Mouse (Mus musculus) liver, embryonic 14.5 days (tissue): ENCODE measurements around the gene Slc13a5. TPM values are rescaled to one million over a fixed set of nuclear protein-coding genes. Genes with fewer than 3 reads are reported as not detected.

Source experiments
- ATAC-seq: fragments of 200-750 bp; cut with Nextera tagmentation; 2 replicates; pipeline ENCODE4 v1.8.0; 2017; ENCODE audit warnings: moderate number of reproducible peaks, mild to moderate bottlenecking, moderate library complexity; ENCODE audit not compliant: insufficient read depth
- DNase-seq, 3 experiments: peaks; one replicate each; pipeline ENCODE4 v3.0.0-alpha.2; 2012 to 2013; ENCODE audit warnings: low read depth in 3 of 3, low spot score in 3 of 3
- H3K27ac ChIP-seq: fragments of 300-500 bp; sonication (generic); 2 replicates; pipeline ENCODE4 v1.5.1; 2014; ENCODE audit warnings: moderate library complexity, mild to moderate bottlenecking, control low read depth, inconsistent platforms
- H3K27me3 ChIP-seq: fragments of 300-500 bp; sonication (generic); 2 replicates; pipeline ENCODE4 v1.6.1; 2014; ENCODE audit warnings: mild to moderate bottlenecking, low read length, moderate library complexity; ENCODE audit not compliant: control insufficient read depth, insufficient read depth
- H3K36me3 ChIP-seq: fragments of 300-500 bp; sonication (generic); replicated peaks from 2 replicates; pipeline ENCODE4 v1.6.1; 2014; ENCODE audit warnings: low read depth; ENCODE audit not compliant: control insufficient read depth, insufficient read depth
- H3K4me1 ChIP-seq, 2 experiments: fragments of 200-500 bp in 1 of 2; fragments of 300-500 bp in 1 of 2; sonication (generic) in 1 of 2; replicated peaks; 2 replicates each; pipeline ENCODE4 v1.6.1; 2012 to 2014; ENCODE audit warnings: antibody characterized with exemption in 1 of 2, inconsistent platforms in 1 of 2, low read length in 1 of 2; ENCODE audit not compliant: control insufficient read depth in 2 of 2, insufficient read depth in 2 of 2
- H3K4me2 ChIP-seq: fragments of 300-500 bp; sonication (generic); 2 replicates; pipeline ENCODE4 v1.6.1; 2014; ENCODE audit warnings: low read depth, mild to moderate bottlenecking, control low read depth, moderate library complexity
- H3K4me3 ChIP-seq, 2 experiments: fragments of 200-500 bp in 1 of 2; fragments of 300-500 bp in 1 of 2; sonication (generic) in 1 of 2; 2 replicates each; pipeline ENCODE4 v1.5.1; 2012 to 2014; ENCODE audit warnings: low read depth in 2 of 2, low read length in 2 of 2, mild to moderate bottlenecking in 2 of 2, control low read depth in 1 of 2, inconsistent platforms in 1 of 2, moderate library complexity in 1 of 2; ENCODE audit not compliant: insufficient read depth in 1 of 2
- H3K9ac ChIP-seq: fragments of 300-500 bp; sonication (generic); replicated peaks from 2 replicates; pipeline ENCODE4 v1.6.1; 2014; ENCODE audit warnings: mild to moderate bottlenecking, control low read depth, moderate library complexity
- H3K9me3 ChIP-seq: fragments of 300-500 bp; sonication (generic); 2 replicates; pipeline ENCODE4 v1.6.1; 2016; ENCODE audit warnings: low read length, mixed read lengths; ENCODE audit not compliant: control insufficient read depth
- CTCF ChIP-seq: IDR thresholded peaks from 2 replicates; pipeline ENCODE4 v1.5.1; 2016; ENCODE audit warnings: antibody characterized with exemption, low read depth, control low read depth
- EP300 ChIP-seq: IDR thresholded peaks from 2 replicates; pipeline ENCODE4 v1.6.1; 2016; ENCODE audit warnings: antibody characterized with exemption, low read depth
- WGBS: fragments of 180-500 bp; shearing (Covaris S2); extraction: QIAGEN DNeasy Blood & Tissue Kit; methylation state at CpG from one replicate; pipeline ENCODE4 v1.1.7; 2014; ENCODE audit not compliant: insufficient replicate concordance; 5-methylcytosine and 5-hydroxymethylcytosine counted together
- polyA plus RNA-seq, 2 experiments: library from polyadenylated mRNA; depleted of rRNA in 1 of 2; stranded (reverse) in 1 of 2; unstranded in 1 of 2; fragments of >200 nt; fragmentation: Nextera tagmentation in 1 of 2; extraction: Ambion mirVana in 1 of 2; gene quantifications; 2 replicates each; pipeline versions ENCODE4 v1.2.1 to v1.2.3; 2012 to 2014

Slc13a5 gene
- polyA plus RNA-seq, 2 experiments: not detected

- H3K4me3 ChIP-seq: no peak overlapping the region
- no peaks in the 10 kb centered on the region for H3K4me1 ChIP-seq
- no peak for TF ChIP-seq EP300
- no peak for TF ChIP-seq CTCF
- ATAC-seq: no peak
- no peak overlapping the region for H3K27ac ChIP-seq
- WGBS: 42% methylated on average over 2 of the region's 2 CpGs
- no peak overlapping the region for H3K9ac ChIP-seq
- no peaks in the 10 kb centered on the region for H3K36me3 ChIP-seq
- no peaks in the 10 kb centered on the region for H3K27me3 ChIP-seq
- H3K9me3 ChIP-seq: no peaks in the 10 kb centered on the region
- no peak overlapping the region for H3K4me2 ChIP-seq
- no peak for DNase-seq
Measured at GRCm38 (mm10) chr11:72256441-72256840, 10.6 kb downstream of the Slc13a5 start.

GRCm38 (mm10) chr11:72255629-72256028 lies 11.4 kb downstream of the Slc13a5 start:
- ATAC-seq: no peak
- Histone ChIP-seq H3K4me3 (no peak overlapping the region), H3K4me1 (no peaks in the 10 kb centered on the region), H3K4me2 (no peak overlapping the region), H3K27me3 (no peaks in the 10 kb centered on the region; the same call in 1 of the 2 replicates), H3K36me3 (no peaks in the 10 kb centered on the region), H3K9me3 (no peaks in the 10 kb centered on the region), H3K27ac (no peak overlapping the region), H3K9ac (no peak overlapping the region)
- TF ChIP-seq EP300 (no peak), CTCF (no peak)
- WGBS: 75% methylated on average over 4 of the region's 4 CpGs
- no peak for DNase-seq

GRCm38 (mm10) chr11:72245196-72245753 lies 21.7 kb downstream of the Slc13a5 start:
- TF ChIP-seq CTCF (no peak), EP300 (no peak)
- WGBS: 63% methylated on average over 8 of the region's 8 CpGs
- ATAC-seq (no peak), DNase-seq (no peak)
- Histone ChIP-seq H3K27ac (no peak overlapping the region), H3K9me3 (no peaks in the 10 kb centered on the region), H3K4me2 (no peak overlapping the region), H3K36me3 (no peaks in the 10 kb centered on the region), H3K27me3 (no peaks in the 10 kb centered on the region; the same call in 1 of the 2 replicates), H3K4me1 (no peaks in the 10 kb centered on the region), H3K4me3 (no peak overlapping the region), H3K9ac (no peak overlapping the region)

- DNase-seq (no peak), ATAC-seq (no peak)
- Histone ChIP-seq H3K36me3 (no peaks in the 10 kb centered on the region), H3K4me3 (no peak overlapping the region), H3K4me2 (no peak overlapping the region), H3K9ac (no peak overlapping the region), H3K27me3 (no peaks in the 10 kb centered on the region), H3K4me1 (no peaks in the 10 kb centered on the region), H3K9me3 (no peaks in the 10 kb centered on the region), H3K27ac (no peak overlapping the region)
- TF ChIP-seq EP300: no peak
- no peak for TF ChIP-seq CTCF
- WGBS: 47% methylated on average over 4 of the region's 4 CpGs
Measured at GRCm38 (mm10) chr11:72240062-72240860, 26.8 kb downstream of the Slc13a5 start.

GRCm38 (mm10) chr11:72234013-72234412 lies 33.0 kb downstream of the Slc13a5 start:
- no peak overlapping the region for H3K9ac ChIP-seq
- no peak overlapping the region for H3K27ac ChIP-seq
- no peak for TF ChIP-seq CTCF
- no peak for TF ChIP-seq EP300
- H3K4me2 ChIP-seq: no peak overlapping the region
- no peaks in the 10 kb centered on the region for H3K4me1 ChIP-seq
- no peaks in the 10 kb centered on the region for H3K36me3 ChIP-seq
- no peak overlapping the region for H3K4me3 ChIP-seq
- ATAC-seq (no peak), DNase-seq (no peak)
- H3K27me3 ChIP-seq: no peaks in the 10 kb centered on the region
- no peaks in the 10 kb centered on the region for H3K9me3 ChIP-seq
- 57% methylated on average over 5 of the region's 5 CpGs for WGBS
